Mouse (Mus musculus): ENCODE measurements around the gene Foxo1.

GRCm38 (mm10) chr3:52331709-52332108 lies 63.6 kb downstream of the Foxo1 start:
- TF ChIP-seq EP300 (IDR thresholded peaks at IDR 0.05) (no peak), CTCF (IDR thresholded peaks at IDR 0.05) (no peak)

Data from lung, postnatal 0 days (tissue).